Mouse (Mus musculus) MN1 (cell line): ENCODE measurements at regions not wholly inside any gene's neighbourhood (a gene's known extent, or its start where the extent isn't known, plus 50 kb on each side); places are given as distances from the start of the nearest gene placed in this dataset.
"Not testable (repeated sequence)": the region's sequence is repeated elsewhere in the genome, so short reads cannot be mapped to it uniquely, and the experiment has no call there.

Experiments
- DNase-seq: peaks from one replicate; pipeline ENCODE4 v3.0.0-alpha.2; 2016; ENCODE audit warnings: low spot score

DNA sequence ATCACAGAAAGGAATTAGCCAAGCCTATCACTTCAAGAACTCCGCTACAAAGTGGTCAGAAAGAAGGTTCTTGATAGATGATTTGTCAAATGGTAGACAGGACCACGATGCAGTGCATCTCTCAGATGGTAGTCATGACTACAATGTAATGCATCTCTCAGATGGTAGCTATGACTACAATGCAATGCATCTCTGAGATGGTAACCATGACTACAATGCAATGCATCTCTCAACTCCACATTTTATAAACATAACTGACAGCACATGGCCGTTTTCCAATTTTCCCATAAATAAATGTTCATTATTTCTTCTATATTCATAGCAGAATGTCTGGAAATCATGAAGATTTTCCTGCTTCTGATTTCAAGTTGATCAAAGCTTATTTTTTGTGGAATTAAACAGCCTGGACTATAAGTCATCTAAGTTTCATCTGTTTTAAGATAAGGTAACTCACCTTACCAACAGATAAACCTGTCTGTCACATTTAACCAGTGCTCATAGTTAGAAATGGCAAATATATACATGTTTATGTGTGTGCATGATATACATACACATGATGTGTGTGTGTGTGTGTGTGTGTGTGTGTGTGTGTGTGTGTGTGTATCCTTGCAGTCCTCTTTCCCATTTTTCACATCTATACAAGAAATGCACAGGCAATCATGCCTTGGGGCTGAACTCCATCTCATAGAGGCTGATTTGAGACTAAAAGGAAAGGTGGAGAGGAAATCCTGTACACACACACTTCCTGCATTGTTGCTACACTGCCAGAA is 122.4 kb downstream of the Phf3 start:
- no peak for DNase-seq

DNA sequence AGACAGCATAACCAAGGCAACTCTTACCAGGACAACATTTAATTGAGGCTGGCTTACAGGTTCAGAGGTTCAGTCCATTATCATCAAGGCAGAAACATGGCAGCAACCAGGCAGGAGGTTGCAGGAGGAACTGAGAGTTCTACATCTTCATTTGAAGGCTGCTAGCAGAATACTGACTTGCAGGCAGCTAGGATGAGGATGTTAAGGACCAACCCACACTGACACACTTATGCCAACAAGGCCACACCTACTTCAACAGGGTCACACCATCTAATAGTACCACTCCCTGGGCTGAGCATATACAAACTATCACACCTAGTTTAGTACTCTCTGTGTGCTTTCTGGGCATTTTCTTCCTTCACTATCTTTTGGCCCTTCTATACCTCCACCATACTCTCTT is 131.8 kb downstream of the Phf3 start:
- DNase-seq: no peak

DNA sequence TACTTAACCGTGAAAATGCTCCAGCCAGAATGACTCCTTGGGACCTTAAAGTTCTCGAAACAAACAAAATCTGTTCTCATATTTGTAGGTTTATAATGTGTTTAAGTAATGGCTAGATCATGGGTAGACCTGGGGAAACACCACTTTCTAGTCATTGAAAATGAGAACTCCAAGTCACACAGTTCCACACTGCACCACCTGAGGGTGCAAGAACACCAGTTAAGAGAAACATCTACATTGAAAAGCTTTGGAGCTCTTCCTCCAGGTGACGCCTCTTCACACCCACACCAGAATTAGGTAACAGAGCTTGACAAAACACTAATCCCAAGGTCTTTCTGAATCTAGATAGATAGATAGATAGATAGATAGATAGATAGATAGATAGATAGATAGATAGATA is 132.9 kb downstream of the Phf3 start:
- DNase-seq: peak; percentile 58

DNA sequence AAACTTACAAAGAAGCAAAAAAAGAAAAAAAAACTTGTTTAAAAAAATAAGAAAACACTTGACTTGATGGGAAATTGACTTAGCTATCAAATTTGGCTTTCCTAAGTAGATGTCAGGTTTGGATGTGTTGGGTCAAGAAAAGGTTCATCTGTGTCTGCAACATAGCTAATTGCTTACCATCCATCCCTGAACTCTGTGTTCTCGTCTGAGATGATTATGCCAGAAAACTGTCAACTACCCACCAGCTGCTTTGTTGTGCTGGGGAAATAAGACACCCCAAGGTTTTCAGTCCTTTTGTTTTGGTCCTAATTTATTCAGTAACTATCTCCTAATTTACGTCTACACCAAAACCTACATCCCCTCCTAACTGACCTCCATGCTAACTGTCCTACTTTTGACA is 152.2 kb downstream of the Phf3 start:
- DNase-seq: no peak

DNA sequence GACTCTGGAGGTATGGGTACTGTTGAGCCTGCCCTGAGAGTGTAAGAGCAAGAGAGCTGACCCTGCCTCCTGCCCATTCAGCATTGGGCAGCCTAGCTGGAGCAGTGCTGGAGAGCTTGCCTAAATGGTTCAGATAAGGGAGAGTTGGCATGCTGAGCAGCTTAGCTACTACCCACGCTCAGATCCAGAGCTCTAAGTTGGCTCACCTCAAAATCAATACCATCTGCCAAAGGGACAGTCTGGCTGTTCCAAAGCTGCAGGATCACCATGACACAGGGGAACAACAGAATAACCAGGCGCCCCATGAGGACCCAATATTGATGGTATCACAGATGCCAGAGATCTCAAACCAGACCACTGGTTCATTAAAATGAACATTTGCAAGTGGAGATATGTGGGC is 152.9 kb downstream of the Phf3 start:
- DNase-seq: no peak

DNA sequence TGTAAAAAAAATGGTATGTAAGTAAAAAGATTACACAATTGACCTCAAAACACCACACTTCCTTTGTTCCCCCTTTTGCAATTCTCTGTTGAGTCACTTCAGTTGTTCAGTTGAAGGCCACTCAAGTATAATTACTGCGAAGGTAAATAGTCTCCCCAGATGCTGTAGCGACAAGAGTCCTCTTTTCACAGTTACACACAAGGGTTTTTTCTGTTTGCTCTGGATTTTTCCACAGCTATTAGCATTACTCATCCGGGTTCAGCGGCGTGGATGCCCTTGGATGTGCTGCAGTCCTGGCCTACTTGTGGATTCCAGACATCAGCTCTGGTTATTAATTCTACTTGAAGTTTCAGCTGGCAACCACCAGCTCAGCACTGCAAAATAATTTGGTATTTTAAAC is 155.1 kb downstream of the Phf3 start:
- DNase-seq: no peak

DNA sequence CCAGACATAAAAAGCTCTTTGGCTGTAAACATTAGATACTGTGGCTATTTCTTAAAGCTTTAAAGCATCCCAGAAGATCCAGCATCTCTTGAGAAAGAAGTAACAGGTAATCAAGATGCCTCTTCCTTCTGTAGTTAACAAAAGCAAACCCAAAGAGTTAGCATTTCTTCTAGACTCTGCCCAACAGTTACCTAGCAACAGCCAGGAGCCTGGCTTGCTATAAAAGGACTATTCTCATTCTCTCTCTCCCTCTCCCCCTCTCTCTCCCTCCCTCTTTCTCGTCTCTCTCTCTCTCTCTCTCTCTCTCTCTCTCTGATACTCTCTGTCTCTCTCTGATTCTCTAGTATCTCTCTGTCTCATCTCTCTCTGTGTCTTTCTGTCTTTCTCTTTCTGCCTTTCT is 157.4 kb downstream of the Phf3 start:
- no peak for DNase-seq

DNA sequence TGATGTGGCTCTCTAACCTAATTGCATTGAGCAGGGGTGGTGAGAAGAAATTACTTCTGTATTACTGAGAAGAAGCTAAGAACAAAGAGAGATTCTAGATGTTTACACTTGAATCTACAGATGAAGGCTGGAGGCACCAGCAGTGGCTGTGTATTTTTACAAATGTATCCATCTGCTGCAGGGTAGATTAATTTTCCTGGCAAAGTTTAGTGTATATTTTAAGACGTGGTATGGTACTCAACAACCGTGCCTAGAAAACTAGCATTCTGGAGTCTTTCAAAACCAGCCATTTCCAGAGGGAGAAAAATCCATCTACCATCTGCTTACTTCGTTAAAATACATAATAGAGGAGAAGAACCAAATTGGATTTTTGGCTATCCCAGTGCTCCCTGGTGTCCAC is 172.6 kb downstream of the Phf3 start:
- no peak for DNase-seq

DNA sequence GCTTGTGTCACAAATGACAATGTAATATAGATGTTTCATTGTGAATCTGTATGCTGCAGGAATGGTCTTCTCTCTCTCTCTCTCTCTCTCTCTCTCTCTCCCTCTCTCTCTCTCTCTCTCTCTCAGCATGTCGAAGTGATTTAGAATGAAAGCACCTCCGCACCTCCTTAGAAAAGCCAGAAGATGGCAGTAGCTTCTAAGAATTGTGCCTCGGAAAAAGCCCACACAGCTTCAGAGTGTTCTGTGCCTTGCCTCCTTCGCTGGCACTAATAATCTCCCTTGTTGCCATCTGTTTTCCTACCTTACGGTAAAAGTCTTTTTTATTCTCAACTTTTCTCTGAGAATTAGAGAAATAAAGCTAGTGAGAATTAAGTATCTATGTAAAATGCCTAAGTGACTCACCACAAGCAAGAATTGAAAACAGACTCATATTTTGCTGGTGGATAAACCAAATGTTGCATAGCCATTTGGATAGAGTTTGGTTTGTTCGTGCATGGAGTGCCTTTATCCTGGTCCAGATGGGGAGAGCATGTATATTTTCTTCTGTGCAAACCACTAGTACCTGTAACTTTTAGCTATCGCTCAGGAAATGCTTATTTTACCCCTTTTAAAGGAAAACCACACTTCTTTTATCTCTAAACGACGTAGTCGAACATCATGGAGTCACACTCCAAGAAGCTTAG is 173.2 kb downstream of the Phf3 start:
- DNase-seq: peak; percentile 51

DNA sequence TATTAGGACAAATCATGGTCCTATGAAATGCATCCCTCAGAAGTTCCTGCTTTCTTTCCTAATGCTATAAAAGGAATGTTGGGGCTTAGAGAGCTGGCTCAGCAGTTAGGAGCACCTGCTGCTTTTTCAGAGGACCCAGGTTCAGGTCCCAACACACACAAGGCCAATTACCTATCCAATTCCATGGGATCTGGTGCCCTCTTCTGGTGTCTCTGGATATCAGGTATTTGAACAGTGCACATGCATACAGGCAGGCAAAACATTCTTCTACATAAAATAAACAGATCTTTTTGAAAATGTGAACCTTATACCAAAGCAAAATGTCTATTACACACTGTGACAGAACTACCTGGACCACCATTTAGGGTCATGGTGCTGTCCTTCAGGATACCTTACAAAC is 177.4 kb downstream of the Phf3 start:
- DNase-seq: no peak

DNA sequence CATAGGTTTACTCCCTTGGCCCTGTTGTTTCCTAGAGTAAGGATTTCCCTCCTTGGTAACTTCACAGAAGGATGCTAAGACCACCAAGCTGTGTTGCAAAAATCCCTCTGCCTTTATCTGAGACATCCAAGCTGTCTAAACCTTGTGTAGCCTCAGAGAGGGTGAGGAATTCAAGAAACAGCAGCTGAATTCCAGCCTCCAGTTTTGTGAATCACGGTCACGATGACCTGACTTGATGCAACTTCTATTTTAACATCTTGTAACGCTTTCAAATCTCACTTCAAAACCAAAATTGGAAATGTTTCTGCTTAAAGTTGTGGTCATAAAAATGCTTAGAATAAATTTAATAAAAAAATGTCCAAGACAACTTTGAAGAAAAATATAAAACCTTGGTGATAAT is 188.4 kb downstream of the Phf3 start:
- no peak for DNase-seq

DNA sequence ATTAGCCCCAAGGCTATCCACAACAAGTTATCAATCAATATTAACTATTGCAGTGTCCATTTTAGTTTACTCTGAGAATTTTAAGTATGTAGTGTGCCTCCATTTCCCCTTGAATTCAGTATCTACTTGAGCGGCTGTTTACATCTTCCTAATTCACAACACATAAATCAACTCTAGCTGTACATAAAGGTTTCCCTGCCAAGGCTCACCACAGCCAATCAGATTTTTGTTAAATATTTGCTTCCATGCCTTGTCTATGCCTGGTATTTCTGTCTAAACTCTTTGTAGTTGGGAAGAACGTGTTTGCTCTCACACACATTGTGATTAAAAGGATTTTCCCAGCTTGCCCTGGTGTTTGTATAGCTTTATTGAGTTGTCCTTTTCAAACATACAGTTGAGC is 189.8 kb downstream of the Phf3 start:
- DNase-seq: no peak

DNA sequence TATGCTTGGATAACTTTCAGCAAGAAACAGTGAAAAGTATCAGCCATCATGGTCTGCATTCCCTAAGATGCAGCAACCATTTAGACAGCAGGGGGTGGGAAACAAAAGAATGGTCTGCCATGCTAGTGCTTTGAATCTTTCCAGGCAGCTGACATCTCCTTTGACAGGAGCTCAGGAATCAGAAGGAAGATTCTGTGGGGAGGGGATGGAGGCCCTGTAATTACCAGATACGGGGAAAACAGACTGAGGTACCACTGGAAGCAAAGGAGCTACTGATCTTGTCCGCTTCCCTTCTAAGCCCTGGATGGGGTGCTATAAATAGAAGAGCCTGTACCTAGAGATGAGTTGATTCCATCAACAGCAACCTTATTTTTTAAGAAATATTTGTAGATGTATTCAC is 233.9 kb downstream of the Phf3 start:
- no peak for DNase-seq

DNA sequence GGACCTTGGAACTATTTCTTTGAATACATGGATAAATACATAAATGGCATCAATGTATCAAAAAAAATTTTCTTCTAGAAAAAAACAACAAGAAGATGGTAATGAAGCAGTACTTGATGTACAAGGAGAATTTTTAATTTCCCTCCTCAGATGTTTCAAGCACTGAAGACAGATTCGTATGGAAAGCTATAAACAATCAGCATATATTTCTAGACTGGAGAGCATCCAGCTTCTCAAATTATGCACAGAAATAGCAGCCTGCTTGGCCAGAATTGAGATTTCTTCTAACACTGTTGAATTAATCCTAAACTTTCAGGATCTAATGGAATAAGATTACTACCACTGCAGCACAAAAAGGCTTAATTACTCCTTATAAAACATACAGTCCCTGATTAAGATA is 241.0 kb downstream of the Phf3 start:
- DNase-seq: no peak

DNA sequence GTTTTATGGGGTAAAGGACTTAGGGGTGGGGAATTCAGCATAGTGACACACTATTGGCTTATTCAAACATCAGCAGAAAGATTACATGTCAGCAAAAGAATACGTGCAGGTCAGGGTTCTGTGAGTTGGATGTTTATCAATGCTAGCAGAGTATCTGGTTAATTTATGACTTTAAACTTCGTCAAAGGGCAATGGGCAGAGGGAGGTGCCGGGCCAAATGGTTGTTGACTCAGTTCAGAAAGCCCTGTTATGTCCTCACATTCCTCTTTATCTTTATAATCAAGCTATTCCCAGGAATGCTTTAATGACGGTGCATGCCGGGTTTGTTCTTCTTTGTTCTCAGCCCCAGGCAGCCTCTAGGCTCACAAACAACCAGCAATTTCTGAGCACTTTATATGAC is 245.9 kb downstream of the Phf3 start:
- not testable (repeated sequence) for DNase-seq

DNA sequence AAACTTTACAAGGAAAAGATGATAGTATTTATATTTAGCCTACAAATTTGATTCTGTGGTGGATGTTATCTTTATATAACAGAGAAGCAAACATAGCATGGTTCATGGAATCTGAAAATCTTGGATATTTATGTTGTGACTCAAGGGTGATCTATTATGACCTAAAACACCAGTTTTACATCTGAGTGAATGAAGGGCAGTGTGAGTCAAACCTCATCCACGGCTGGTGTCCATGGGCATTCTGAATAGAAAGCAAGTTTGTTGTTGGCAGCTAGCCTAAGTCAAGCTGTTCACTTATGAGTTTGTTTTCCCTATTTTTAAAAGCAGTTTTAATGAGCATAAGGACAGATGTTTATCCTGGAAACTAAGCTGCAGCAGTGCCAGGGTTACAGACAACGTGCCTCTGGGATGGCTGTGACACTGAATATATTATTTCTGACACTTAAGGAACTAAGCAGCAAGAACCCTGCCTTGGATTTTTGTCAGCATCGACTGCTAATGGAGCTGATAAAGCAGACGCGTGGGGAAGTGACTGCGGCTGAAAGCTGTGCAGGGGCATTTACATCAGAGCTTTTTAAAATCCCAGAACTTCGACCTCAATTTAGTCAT is 278.5 kb downstream of the Phf3 start:
- DNase-seq: peak; percentile 16

DNA sequence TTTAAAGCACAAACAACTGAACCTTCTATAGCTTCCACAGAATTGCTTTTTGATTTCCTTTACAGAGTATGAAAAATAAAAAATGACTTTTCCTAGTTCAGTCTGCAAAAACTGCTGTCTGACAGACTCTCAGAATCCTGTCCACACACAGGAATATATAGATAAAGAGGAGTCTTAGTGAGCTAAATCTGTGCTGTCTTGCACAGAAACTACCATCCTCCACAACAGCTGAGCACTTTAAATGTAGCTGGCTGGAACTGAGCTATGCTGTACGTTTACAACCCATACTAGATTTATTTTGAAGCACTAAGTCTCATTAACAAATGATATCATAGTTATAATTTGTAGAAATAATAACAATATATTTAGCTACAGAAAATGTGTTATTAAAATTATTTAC is 279.7 kb downstream of the Phf3 start:
- DNase-seq: no peak

DNA sequence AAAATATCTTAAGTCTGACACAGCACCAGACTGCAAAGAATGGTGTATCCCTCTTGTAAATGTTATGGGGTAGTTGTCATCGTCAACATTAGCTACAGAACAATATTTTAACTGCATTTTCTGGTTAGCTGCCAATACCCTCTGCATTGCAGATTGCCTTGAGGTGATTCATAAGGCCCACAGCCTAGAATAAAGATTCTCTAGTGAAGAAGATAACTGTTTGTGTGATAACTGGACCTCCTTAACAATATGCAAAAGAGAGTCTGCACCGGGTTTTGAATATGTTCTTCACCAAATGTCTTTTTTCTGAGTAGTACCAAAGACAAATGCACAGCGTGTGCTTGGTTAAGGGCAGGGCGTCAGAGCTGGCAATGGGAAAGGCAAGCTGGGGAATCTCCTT is 283.0 kb downstream of the Phf3 start:
- DNase-seq: no peak

DNA sequence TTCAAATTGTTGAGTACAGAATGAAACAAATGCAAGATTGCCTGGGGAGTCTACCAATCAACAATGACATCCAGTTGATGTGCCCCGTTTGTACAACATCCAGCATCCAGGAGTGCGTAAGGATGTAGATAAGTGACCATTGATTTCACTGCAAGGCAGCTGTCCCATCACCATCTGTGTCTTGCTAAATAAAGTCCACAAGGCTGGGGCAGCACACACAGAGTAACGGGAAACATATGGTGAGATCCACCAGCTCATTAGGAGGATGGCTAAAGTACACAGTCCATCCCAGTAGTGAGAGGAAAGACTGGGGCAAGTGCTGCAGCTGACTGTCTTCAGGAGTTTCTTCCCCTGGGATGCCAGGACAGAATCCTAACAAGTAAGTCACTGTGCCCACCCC is 284.8 kb downstream of the Phf3 start:
- DNase-seq: no peak

DNA sequence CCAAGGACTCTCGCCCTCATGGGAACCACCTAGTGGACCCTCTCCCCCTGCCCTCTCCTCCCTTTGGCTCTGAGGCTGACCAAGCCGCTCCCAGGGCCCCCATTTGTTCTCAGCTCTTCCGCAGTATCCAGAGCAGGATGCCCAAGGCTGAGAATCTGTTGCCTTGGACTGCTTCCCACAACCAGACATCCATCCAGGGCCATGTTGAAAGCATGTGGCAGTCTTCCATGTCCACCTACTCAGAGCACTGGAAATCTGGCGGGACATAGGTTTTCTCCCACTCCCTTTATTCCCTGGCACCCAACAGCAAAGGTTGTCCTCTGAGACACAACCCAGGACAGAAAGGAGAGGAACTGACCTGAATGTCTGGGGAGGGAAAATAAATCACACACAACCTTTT is 285.4 kb downstream of the Phf3 start:
- DNase-seq: no peak

DNA sequence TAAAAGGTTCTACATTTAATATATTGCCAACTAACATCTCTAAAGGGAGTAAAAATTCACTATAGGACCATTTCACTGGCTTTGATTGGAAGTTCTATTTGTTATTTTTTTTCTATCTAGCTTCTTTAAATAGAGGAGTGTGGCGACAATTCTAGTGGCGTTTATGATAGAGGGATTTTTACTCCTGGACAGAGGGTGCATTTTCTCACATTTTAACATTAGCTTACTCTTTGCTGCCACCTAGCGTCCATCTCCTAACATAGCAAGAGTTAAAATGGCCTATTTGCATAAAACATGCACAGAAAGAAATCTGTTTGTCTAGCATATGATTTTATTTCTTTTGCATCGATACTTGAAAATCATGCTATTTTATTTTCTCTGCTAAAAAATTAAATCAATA is 288.9 kb downstream of the Phf3 start:
- peak; percentile 75 for DNase-seq

DNA sequence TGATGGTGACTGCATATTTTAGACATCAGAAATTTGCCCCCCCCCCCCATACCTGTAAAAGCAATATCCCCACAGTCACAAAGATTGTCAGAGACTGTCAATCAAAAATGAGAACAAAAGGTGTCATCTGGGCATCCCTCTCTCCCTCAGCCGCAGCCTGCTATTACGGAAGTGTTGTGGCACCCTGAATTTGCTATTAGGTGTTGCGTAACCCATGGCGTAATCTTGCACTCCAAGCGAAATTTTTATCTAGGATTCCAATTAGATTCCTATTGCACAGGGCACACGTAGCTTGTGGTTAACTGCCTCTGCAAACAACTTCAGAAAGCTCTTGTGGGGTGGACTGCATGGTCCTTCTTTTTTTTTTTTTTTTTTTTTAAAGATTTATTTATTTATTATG is 289.9 kb downstream of the Phf3 start:
- DNase-seq: no peak

DNA sequence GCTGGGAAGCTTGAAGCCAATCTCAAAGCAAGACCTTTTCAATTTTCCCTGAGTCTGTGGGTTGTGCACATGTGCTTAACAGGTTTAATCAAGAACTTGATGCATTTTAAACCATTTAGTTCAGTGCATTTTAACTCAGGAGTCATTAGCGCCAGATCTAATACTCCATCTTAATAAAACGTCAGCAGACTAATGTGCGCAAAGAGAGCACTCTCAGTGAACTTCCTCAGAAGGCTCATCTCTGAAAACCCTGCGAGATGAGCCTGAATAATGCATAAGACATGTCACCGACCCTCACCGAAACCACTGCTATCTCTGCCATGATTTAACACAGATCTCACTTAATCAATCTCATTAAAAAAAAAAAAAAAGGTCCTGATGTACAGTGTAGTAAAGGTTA is 309.0 kb downstream of the Phf3 start:
- no peak for DNase-seq

DNA sequence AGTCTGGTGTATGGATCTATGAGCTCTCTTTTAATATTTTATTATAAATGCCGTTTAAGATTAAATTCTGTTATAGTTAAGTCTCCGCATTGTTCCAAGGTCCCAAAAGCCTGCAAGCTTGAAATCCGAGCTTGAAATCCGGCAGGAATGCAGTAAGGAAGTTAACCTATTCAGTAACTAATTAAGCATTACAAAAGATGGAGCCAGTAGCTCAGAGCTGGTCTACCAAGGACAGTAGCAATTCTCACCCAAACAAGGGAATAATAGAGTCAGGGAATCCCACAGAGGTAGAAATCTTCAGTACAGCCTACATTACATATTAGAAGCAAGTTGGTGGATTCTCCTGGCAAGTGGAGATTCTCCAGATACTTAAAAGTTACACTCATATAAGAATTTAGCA is 325.0 kb downstream of the Phf3 start:
- not testable (repeated sequence) for DNase-seq
